ENCODE assay signal across 19 mouse cellular contexts in genomic region chr14:18963287-18963686, GRCm38 (mm10).
DNase-seq lines count a peak whose midpoint lies in the region; ATAC-seq and TF ChIP-seq lines count a peak whose summit lies in the region.
"Had no signal": no experiment of that assay in that cellular context is flagged by ENCODE, and none has a peak within 500 bp of the region (broad histone marks: within the 10 kb centered on the region; RNA-seq: fewer than 3 reads in every experiment).

No protein-coding gene starts in this region.

- no peak for TF ChIP-seq POLR2A in kidney, adult 2 months (IDR thresholded peaks at IDR 0.05; ENCODE audit: low read depth, low read length)

- no peaks in the 10 kb centered on the region for H3K4me1 ChIP-seq in kidney, adult 2 months (ENCODE audit: control insufficient read depth, insufficient read depth, low read length)
- no peaks in the 10 kb centered on the region for H3K4me1 ChIP-seq in liver, embryonic 12.5 days
- H3K4me1 ChIP-seq in liver, embryonic 16.5 days (ENCODE audit: control insufficient read depth, low read depth, low read length), result no peaks in the 10 kb centered on the region
- H3K4me1 ChIP-seq: embryonic facial prominence, embryonic 13.5 days; heart, embryonic 13.5 days; hindbrain, embryonic 15.5 days had no signal

- H3K4me3 ChIP-seq in kidney, adult 2 months (ENCODE audit: insufficient read depth, low read depth, low read length), result no peak overlapping the region
- no peak overlapping the region for H3K4me3 ChIP-seq in liver, embryonic 12.5 days
- no peak overlapping the region for H3K4me3 ChIP-seq in liver, embryonic 16.5 days (ENCODE audit: low read depth, low read length)
- H3K4me3 ChIP-seq: embryonic facial prominence, embryonic 13.5 days; heart, embryonic 13.5 days; hindbrain, embryonic 15.5 days had no signal

- no peaks in the 10 kb centered on the region for H3K27me3 ChIP-seq in kidney, adult 2 months (replicated peaks; ENCODE audit: control insufficient read depth, insufficient read depth, low read length)
- H3K27me3 ChIP-seq in liver, embryonic 12.5 days (replicated peaks), result no peaks in the 10 kb centered on the region
- H3K27me3 ChIP-seq in liver, embryonic 16.5 days (ENCODE audit: control insufficient read depth, insufficient read depth, low read depth, low read length), result no peaks in the 10 kb centered on the region
- H3K27me3 ChIP-seq: embryonic facial prominence, embryonic 13.5 days; heart, embryonic 13.5 days; hindbrain, embryonic 15.5 days had no signal

- TF ChIP-seq CTCF in kidney, adult 2 months (conservative IDR thresholded peaks at IDR 0.05; ENCODE audit: insufficient read depth, insufficient read length, low read depth, low read length), result no peak

- no peak overlapping the region for H3K27ac ChIP-seq in kidney, adult 2 months (ENCODE audit: insufficient read depth, low read depth, low read length)
- no peak overlapping the region for H3K27ac ChIP-seq in liver, embryonic 12.5 days
- H3K27ac ChIP-seq in liver, embryonic 16.5 days (ENCODE audit: low read length), result no peak overlapping the region
- H3K27ac ChIP-seq: embryonic facial prominence, embryonic 13.5 days; heart, embryonic 13.5 days; hindbrain, embryonic 15.5 days had no signal

- no peak overlapping the region for H3K9ac ChIP-seq in liver, embryonic 12.5 days
- no peak overlapping the region for H3K9ac ChIP-seq in liver, embryonic 16.5 days (ENCODE audit: low read depth, low read length)
- H3K9ac ChIP-seq: embryonic facial prominence, embryonic 13.5 days; heart, embryonic 13.5 days; hindbrain, embryonic 15.5 days had no signal

- no peaks in the 10 kb centered on the region for H3K36me3 ChIP-seq in kidney, adult 2 months (ENCODE audit: control insufficient read depth, insufficient read depth, low read length)
- H3K36me3 ChIP-seq in liver, embryonic 12.5 days, result no peaks in the 10 kb centered on the region
- H3K36me3 ChIP-seq in liver, embryonic 16.5 days (ENCODE audit: control insufficient read depth, insufficient read depth), result no peaks in the 10 kb centered on the region
- H3K36me3 ChIP-seq: embryonic facial prominence, embryonic 13.5 days; heart, embryonic 13.5 days; hindbrain, embryonic 15.5 days had no signal

- 0 out of 2 replicates have a peak, but pooled peaks have one; percentile 21 for ATAC-seq in liver, embryonic 12.5 days
- ATAC-seq in liver, embryonic 16.5 days (ENCODE audit: low read depth), result peak; percentile 77
- ATAC-seq: forebrain, embryonic 14.5 days; Patski had no signal

- H3K9me3 ChIP-seq in liver, embryonic 12.5 days (replicated peaks), result no peaks in the 10 kb centered on the region
- H3K9me3 ChIP-seq in liver, embryonic 16.5 days (replicated peaks; ENCODE audit: control insufficient read depth, low read length), result no peaks in the 10 kb centered on the region
- H3K9me3 ChIP-seq: embryonic facial prominence, embryonic 13.5 days; heart, embryonic 13.5 days; hindbrain, embryonic 15.5 days had no signal

- no peak overlapping the region for H3K4me2 ChIP-seq in liver, embryonic 12.5 days
- no peak overlapping the region for H3K4me2 ChIP-seq in liver, embryonic 16.5 days (ENCODE audit: low read depth, low read length)
- H3K4me2 ChIP-seq: embryonic facial prominence, embryonic 13.5 days; heart, embryonic 13.5 days; hindbrain, embryonic 15.5 days had no signal

- peak; percentile 0 for DNase-seq in kidney, adult 2 months
- no peak for DNase-seq in kidney, postnatal 4 days
- no peak for DNase-seq in ovary, postnatal 36 days (ENCODE audit: low spot score)
- no peak for DNase-seq in lung, postnatal 4 days
- no peak for DNase-seq in kidney, postnatal 25 days
- DNase-seq: adrenal gland, adult 8-10 months; cerebellum, adult 11 months; cerebellum, adult 8-10 months; cerebellum, postnatal 36 days; gastrocnemius, postnatal 36 days; heart, adult 11 months; heart, postnatal 36 days had no signal

- 86% methylated on average over 2 of the region's 2 CpGs for WGBS in kidney, adult 2 months
- 63% methylated on average over 2 of the region's 2 CpGs for WGBS in liver, embryonic 12.5 days (ENCODE audit: insufficient replicate concordance)
- WGBS in liver, embryonic 16.5 days (ENCODE audit: insufficient replicate concordance), result 76% methylated on average over 2 of the region's 2 CpGs
